Mouse (Mus musculus): ENCODE results near the gene St3gal3. TPM values are rescaled to one million over a fixed set of nuclear protein-coding genes. Genes with fewer than 3 reads are reported as not detected.

Gene St3gal3
- polyA plus RNA-seq, 1 experiment: 6.8 TPM

DNA sequence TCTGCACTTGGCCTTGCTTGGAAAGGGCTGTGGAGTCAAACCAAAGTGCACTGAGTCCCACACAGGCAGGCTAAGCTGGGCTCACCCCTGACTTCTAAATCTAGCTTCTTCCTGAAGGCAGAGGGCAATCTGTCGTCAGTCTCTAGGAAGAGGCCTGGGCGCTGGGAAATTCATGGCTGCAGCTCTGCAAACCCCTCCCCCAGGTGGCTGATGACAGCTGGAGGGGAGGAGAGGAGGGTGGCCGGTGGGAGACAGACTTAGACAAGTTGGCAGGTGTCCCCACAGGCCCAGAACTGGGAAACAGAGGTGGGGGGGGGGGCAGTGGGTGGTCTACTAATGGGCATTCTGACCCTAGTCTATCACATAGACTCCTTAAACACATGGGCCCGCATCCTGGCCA lies 177.2 kb downstream of the St3gal3 start:
- Histone ChIP-seq H3K27ac (ENCODE audit: control insufficient read depth, insufficient read depth, low read depth, low read length, poor library complexity) (no peak overlapping the region), H3K4me3 (replicated peaks; ENCODE audit: control insufficient read depth, low read depth, low read length) (no peak overlapping the region), H3K4me1 (ENCODE audit: control insufficient read depth, insufficient read depth, low read length) (no peaks in the 10 kb centered on the region)
- no peak for TF ChIP-seq POLR2A (IDR thresholded peaks at IDR 0.05; ENCODE audit: borderline replicate concordance, control insufficient read depth, low read depth, low read length)
- no peak for TF ChIP-seq CTCF (IDR thresholded peaks at IDR 0.05; ENCODE audit: control insufficient read depth, insufficient read depth, low read length)
- WGBS: 86% methylated on average over 4 of the region's 4 CpGs

- H3K4me3 ChIP-seq (replicated peaks; ENCODE audit: control insufficient read depth, low read depth, low read length): no peak overlapping the region
- no peak for TF ChIP-seq CTCF (IDR thresholded peaks at IDR 0.05; ENCODE audit: control insufficient read depth, insufficient read depth, low read length)
- TF ChIP-seq POLR2A (IDR thresholded peaks at IDR 0.05; ENCODE audit: borderline replicate concordance, control insufficient read depth, low read depth, low read length): no peak
- no peaks in the 10 kb centered on the region for H3K4me1 ChIP-seq (ENCODE audit: control insufficient read depth, insufficient read depth, low read length)
- H3K27ac ChIP-seq (ENCODE audit: control insufficient read depth, insufficient read depth, low read depth, low read length, poor library complexity): no peak overlapping the region
- WGBS: 84% methylated on average over 7 of the region's 7 CpGs
Measured at GRCm38 (mm10) chr4:117947493-117947892, 187.2 kb downstream of the St3gal3 start.

DNA sequence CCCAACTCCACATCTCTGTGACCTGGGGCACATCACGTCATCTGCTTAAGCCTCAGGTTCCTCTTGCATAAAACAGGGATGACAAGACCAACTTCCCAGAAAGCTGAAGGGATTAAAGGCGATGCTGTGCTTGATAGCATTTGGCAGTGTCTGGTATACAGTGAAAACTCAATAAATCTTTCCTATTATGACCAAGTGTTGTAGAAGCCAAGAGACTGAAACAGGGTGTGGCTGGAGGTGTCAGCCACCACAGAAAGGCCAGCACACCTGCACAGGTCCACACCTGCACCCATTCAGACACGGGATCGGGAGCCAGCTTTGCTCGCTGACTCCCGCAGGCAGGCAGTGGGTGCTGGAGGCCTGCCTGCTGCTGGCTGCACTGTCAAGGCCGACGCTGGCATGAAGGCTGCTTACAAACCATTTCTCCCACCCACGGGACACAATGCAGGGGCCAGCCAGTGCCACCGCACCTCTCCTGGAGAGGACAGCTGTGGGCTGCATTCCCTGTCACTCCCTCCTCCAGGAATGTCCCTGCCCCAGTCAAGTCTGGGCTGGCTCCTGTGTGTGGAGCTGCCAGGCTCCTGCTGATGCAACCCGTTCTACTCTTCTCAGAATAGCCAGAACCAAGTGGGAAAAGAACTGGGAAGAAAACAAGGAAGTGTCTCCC lies 187.9 kb downstream of the St3gal3 start:
- TF ChIP-seq POLR2A (IDR thresholded peaks at IDR 0.05; ENCODE audit: borderline replicate concordance, control insufficient read depth, low read depth, low read length): no peak
- no peak for TF ChIP-seq CTCF (IDR thresholded peaks at IDR 0.05; ENCODE audit: control insufficient read depth, insufficient read depth, low read length)
- 91% methylated on average over 11 of the region's 11 CpGs for WGBS
- no peak overlapping the region for H3K27ac ChIP-seq (ENCODE audit: control insufficient read depth, insufficient read depth, low read depth, low read length, poor library complexity)

GRCm38 (mm10) chr4:117943317-117943716 lies 191.4 kb downstream of the St3gal3 start:
- Histone ChIP-seq H3K4me3 (replicated peaks; ENCODE audit: control insufficient read depth, low read depth, low read length) (no peak overlapping the region), H3K27ac (ENCODE audit: control insufficient read depth, insufficient read depth, low read depth, low read length, poor library complexity) (no peak overlapping the region), H3K4me1 (ENCODE audit: control insufficient read depth, insufficient read depth, low read length) (no peaks in the 10 kb centered on the region)
- TF ChIP-seq POLR2A (IDR thresholded peaks at IDR 0.05; ENCODE audit: borderline replicate concordance, control insufficient read depth, low read depth, low read length) (no peak), CTCF (IDR thresholded peaks at IDR 0.05; ENCODE audit: control insufficient read depth, insufficient read depth, low read length) (no peak)
- 74% methylated on average over 5 of the region's 5 CpGs for WGBS

More for the DNA sequence above, 187.9 kb downstream of the St3gal3 start:
- Histone ChIP-seq H3K4me1 (ENCODE audit: control insufficient read depth, insufficient read depth, low read length) (no peaks in the 10 kb centered on the region), H3K4me3 (replicated peaks; ENCODE audit: control insufficient read depth, low read depth, low read length) (no peak overlapping the region)

DNA sequence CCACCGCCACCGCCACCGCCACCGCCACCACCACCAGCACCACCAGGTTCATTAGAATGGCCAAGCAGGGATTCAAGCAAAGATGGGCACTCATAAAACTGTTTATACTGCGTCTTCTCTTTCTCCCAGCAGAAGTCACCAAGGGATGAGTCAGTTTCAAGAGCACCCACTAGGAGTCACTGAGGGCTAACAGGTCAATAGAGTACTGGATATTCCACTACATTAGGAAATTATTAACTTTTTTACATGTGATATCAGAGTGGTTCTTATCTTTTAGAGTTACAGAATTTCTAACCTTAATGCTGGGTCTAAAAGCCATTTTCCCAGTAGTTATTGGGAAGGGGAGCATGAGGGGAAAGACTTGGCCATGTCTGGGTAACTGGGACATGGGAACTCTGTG lies 197.8 kb downstream of the St3gal3 start:
- H3K27ac ChIP-seq (ENCODE audit: control insufficient read depth, insufficient read depth, low read depth, low read length, poor library complexity): no peak overlapping the region
- TF ChIP-seq POLR2A (IDR thresholded peaks at IDR 0.05; ENCODE audit: borderline replicate concordance, control insufficient read depth, low read depth, low read length) (no peak), CTCF (IDR thresholded peaks at IDR 0.05; ENCODE audit: control insufficient read depth, insufficient read depth, low read length) (no peak)
- WGBS: 90% methylated on average over 5 of the region's 5 CpGs
- H3K4me1 ChIP-seq (ENCODE audit: control insufficient read depth, insufficient read depth, low read length): no peaks in the 10 kb centered on the region
- no peak overlapping the region for H3K4me3 ChIP-seq (replicated peaks; ENCODE audit: control insufficient read depth, low read depth, low read length)

DNA sequence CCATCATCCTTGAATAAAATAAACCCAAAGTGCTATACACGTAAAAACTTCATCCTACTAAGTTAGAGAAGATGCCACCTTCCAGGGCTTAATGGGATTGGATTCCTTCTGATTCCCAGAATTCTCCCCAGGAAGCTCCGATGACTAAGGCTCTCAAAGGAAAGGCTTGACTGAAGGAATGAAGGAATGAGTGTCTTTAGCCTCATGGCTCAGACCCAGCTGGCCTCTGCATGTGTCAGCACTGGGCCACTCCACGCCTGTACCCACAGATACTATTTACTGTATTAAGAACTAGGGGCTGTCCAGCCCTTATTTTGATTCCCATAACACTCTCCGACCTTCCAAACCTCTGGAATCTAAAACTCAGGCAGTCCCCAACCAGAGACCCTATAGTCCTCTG lies 200.6 kb downstream of the St3gal3 start:
- 83% methylated on average over 4 of the region's 4 CpGs for WGBS

DNA sequence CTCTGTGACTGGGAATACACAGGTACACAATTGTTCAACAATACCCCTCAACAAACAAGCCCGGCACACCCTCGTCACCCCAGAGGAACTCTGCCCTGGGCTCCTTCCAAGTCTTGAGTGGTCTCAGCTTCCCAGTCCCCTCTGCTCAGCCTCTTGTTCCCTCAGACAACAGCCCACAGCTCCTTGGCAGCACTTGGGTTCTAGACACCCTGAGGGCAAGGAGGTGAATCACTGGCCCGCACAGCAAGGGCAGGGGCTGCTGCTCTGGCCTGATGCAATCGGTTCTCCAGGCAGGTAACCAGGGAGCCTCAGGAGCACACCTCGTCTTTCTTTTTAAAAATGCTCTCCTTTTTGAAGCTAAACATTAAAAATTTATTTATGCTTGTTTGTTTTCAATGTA lies 201.5 kb downstream of the St3gal3 start:
- 83% methylated on average over 5 of the region's 5 CpGs for WGBS
- TF ChIP-seq POLR2A (IDR thresholded peaks at IDR 0.05; ENCODE audit: borderline replicate concordance, control insufficient read depth, low read depth, low read length) (no peak), CTCF (IDR thresholded peaks at IDR 0.05; ENCODE audit: control insufficient read depth, insufficient read depth, low read length) (no peak)
- Histone ChIP-seq H3K4me3 (replicated peaks; ENCODE audit: control insufficient read depth, low read depth, low read length) (no peak overlapping the region), H3K27ac (ENCODE audit: control insufficient read depth, insufficient read depth, low read depth, low read length, poor library complexity) (no peak overlapping the region; the same call in 1 of the 2 replicates), H3K4me1 (ENCODE audit: control insufficient read depth, insufficient read depth, low read length) (no peaks in the 10 kb centered on the region)

More for the DNA sequence above, 200.6 kb downstream of the St3gal3 start:
- H3K27ac ChIP-seq (ENCODE audit: control insufficient read depth, insufficient read depth, low read depth, low read length, poor library complexity): no peak overlapping the region
- no peak overlapping the region for H3K4me3 ChIP-seq (replicated peaks; ENCODE audit: control insufficient read depth, low read depth, low read length)
- no peak for TF ChIP-seq POLR2A (IDR thresholded peaks at IDR 0.05; ENCODE audit: borderline replicate concordance, control insufficient read depth, low read depth, low read length)
- TF ChIP-seq CTCF (IDR thresholded peaks at IDR 0.05; ENCODE audit: control insufficient read depth, insufficient read depth, low read length): no peak
- no peaks in the 10 kb centered on the region for H3K4me1 ChIP-seq (ENCODE audit: control insufficient read depth, insufficient read depth, low read length)

- no peak for TF ChIP-seq CTCF (IDR thresholded peaks at IDR 0.05; ENCODE audit: control insufficient read depth, insufficient read depth, low read length)
- TF ChIP-seq POLR2A (IDR thresholded peaks at IDR 0.05; ENCODE audit: borderline replicate concordance, control insufficient read depth, low read depth, low read length): peak; percentile 14; the same call in 1 of the 2 replicates
- 5% methylated on average over 33 of the region's 33 CpGs for WGBS
- Histone ChIP-seq H3K4me1 (ENCODE audit: control insufficient read depth, insufficient read depth, low read length) (no peaks in the 10 kb centered on the region), H3K27ac (ENCODE audit: control insufficient read depth, insufficient read depth, low read depth, low read length, poor library complexity) (peak within 1 kb of the TSS; percentile 44), H3K4me3 (replicated peaks; ENCODE audit: control insufficient read depth, low read depth, low read length) (peak within 1 kb of the TSS; percentile 46)
Measured at GRCm38 (mm10) chr4:117929391-117929881, 205.3 kb downstream of the St3gal3 start, which contains the start of gene Artn. Artn (minus strand) TSS chr4:117929763.

Data from bone marrow, adult 2 months (tissue).